Mouse (Mus musculus) CH12.LX (cell line): Measurements from ENCODE around the gene Hrh3. TPM values are rescaled to one million over a fixed set of nuclear protein-coding genes. Genes with fewer than 3 reads are reported as not detected.

Source experiments
- DNase-seq: peaks from one replicate; pipeline ENCODE4 v3.0.0-alpha.2; 2013; ENCODE audit errors: extremely low read depth
- H3K27ac ChIP-seq: 2 replicates; pipeline ENCODE4 v1.5.1; 2012; ENCODE audit warnings: low read depth, mild to moderate bottlenecking, control low read depth, moderate library complexity; ENCODE audit not compliant: insufficient read depth
- H3K27me3 ChIP-seq: replicated peaks from 2 replicates; pipeline ENCODE3; 2012; ENCODE audit warnings: inconsistent platforms
- H3K36me3 ChIP-seq, 2 experiments: replicated peaks in 1 of 2; 2 replicates each; pipeline versions ENCODE3 to v1.6.1; 2012; ENCODE audit warnings: inconsistent platforms in 1 of 2, low read length in 1 of 2, mild to moderate bottlenecking in 1 of 2, mixed read lengths in 1 of 2, moderate library complexity in 1 of 2; ENCODE audit not compliant: control insufficient read depth in 1 of 2, insufficient read depth in 1 of 2
- H3K4me1 ChIP-seq, 2 experiments: 2 replicates each; pipeline ENCODE4 v1.6.1; 2012; ENCODE audit warnings: inconsistent platforms in 1 of 2, moderate library complexity in 1 of 2; ENCODE audit not compliant: insufficient read depth in 2 of 2, control insufficient read depth in 1 of 2
- H3K4me2 ChIP-seq: 2 replicates; pipeline ENCODE4 v1.6.1; 2012; ENCODE audit warnings: low read depth, mild to moderate bottlenecking, control low read depth; ENCODE audit not compliant: poor library complexity, insufficient read depth, severe bottlenecking
- H3K4me3 ChIP-seq, 3 experiments: fragments of 150-350 bp in 1 of 3; sonication (generic) in 1 of 3; replicated peaks in 1 of 3; 2 replicates each; pipeline versions ENCODE3 to v1.5.1; 2011 to 2012; ENCODE audit warnings: low read depth in 2 of 3, low read length in 2 of 3, mild to moderate bottlenecking in 2 of 3, moderate library complexity in 2 of 3, control low read depth in 1 of 3, improper control_type of control experiment in 1 of 3, inconsistent platforms in 1 of 3, mixed read lengths in 1 of 3; ENCODE audit not compliant: poor library complexity in 1 of 3
- H3K79me2 ChIP-seq: replicated peaks from 2 replicates; pipeline ENCODE4 v1.6.1; 2012; ENCODE audit warnings: mild to moderate bottlenecking, moderate library complexity; ENCODE audit not compliant: control insufficient read depth, poor library complexity, insufficient read depth, severe bottlenecking; ENCODE audit errors: extremely low read depth
- H3K9ac ChIP-seq: 2 replicates; pipeline ENCODE4 v1.6.1; 2012; ENCODE audit warnings: low read depth, mild to moderate bottlenecking, control low read depth, moderate library complexity; ENCODE audit not compliant: insufficient read depth
- H3K9me3 ChIP-seq: replicated peaks from 2 replicates; pipeline ENCODE3; 2012; ENCODE audit warnings: low read length, inconsistent platforms, mixed read lengths
- CHD1 ChIP-seq: IDR thresholded peaks from 2 replicates; pipeline ENCODE4 v1.6.1; 2012; ENCODE audit warnings: low read depth, low read length, improper control_type of control experiment, inconsistent platforms
- E2F4 ChIP-seq: IDR thresholded peaks from 2 replicates; pipeline ENCODE4 v1.6.1; 2011; ENCODE audit warnings: low read depth, low read length, improper control_type of control experiment; ENCODE audit not compliant: insufficient replicate concordance
- EP300 ChIP-seq: IDR thresholded peaks from 2 replicates; pipeline ENCODE4 v1.6.1; 2011; ENCODE audit warnings: low read length, improper control_type of control experiment
- ETS1 ChIP-seq: conservative IDR thresholded peaks from 2 replicates; pipeline ENCODE4 v1.6.1; 2012; ENCODE audit warnings: low read depth, mild to moderate bottlenecking, inconsistent platforms, low read length, improper control_type of control experiment, moderate library complexity
- GABPA ChIP-seq: IDR thresholded peaks from 2 replicates; pipeline ENCODE4 v1.6.1; 2012; ENCODE audit warnings: low read depth, low read length, improper control_type of control experiment, inconsistent platforms; ENCODE audit not compliant: insufficient replicate concordance
- JUN ChIP-seq: IDR thresholded peaks from 2 replicates; pipeline ENCODE4 v1.6.1; 2011; ENCODE audit warnings: low read depth, mild to moderate bottlenecking, low read length, improper control_type of control experiment, moderate library complexity; ENCODE audit not compliant: insufficient read depth
- JUND ChIP-seq: conservative IDR thresholded peaks from 2 replicates; pipeline ENCODE4 v1.6.1; 2011; ENCODE audit warnings: low read depth, low read length, improper control_type of control experiment
- KAT2A ChIP-seq: IDR thresholded peaks from 2 replicates; pipeline ENCODE4 v1.6.1; 2012; ENCODE audit warnings: low read length, improper control_type of control experiment, inconsistent platforms; ENCODE audit not compliant: insufficient replicate concordance
- MAFK ChIP-seq: IDR thresholded peaks from 2 replicates; pipeline ENCODE4 v1.6.1; 2011; ENCODE audit warnings: low read length, improper control_type of control experiment; ENCODE audit not compliant: insufficient replicate concordance
- MXI1 ChIP-seq: IDR thresholded peaks from 2 replicates; pipeline ENCODE4 v1.6.1; 2011; ENCODE audit warnings: mild to moderate bottlenecking, low read depth, low read length, improper control_type of control experiment
- MYC ChIP-seq: IDR thresholded peaks from 2 replicates; pipeline ENCODE4 v1.6.1; 2011; ENCODE audit warnings: low read depth, mild to moderate bottlenecking, improper control_type of control experiment, low read length
- POLR2A ChIP-seq: IDR thresholded peaks from 2 replicates; pipeline ENCODE4 v1.6.1; 2011; ENCODE audit warnings: low read depth, mild to moderate bottlenecking, improper control_type of control experiment, low read length
- RCOR1 ChIP-seq: conservative IDR thresholded peaks from 2 replicates; pipeline ENCODE4 v1.6.1; 2012; ENCODE audit warnings: low read depth, mild to moderate bottlenecking, inconsistent platforms, low read length, improper control_type of control experiment
- SIN3A ChIP-seq: IDR thresholded peaks from 2 replicates; pipeline ENCODE4 v1.6.1; 2012; ENCODE audit warnings: low read length, improper control_type of control experiment, inconsistent platforms
- SMC3 ChIP-seq: IDR thresholded peaks from 2 replicates; pipeline ENCODE4 v1.6.1; 2011; ENCODE audit warnings: low read depth, low read length, improper control_type of control experiment
- USF1 ChIP-seq: IDR thresholded peaks from 2 replicates; pipeline ENCODE4 v1.6.1; 2014; ENCODE audit warnings: low read depth, mild to moderate bottlenecking, inconsistent platforms, low read length, improper control_type of control experiment
- USF2 ChIP-seq: conservative IDR thresholded peaks from 2 replicates; pipeline ENCODE4 v1.6.1; 2011; ENCODE audit warnings: low read depth, low read length, improper control_type of control experiment
- ZMIZ1 ChIP-seq: IDR thresholded peaks from 2 replicates; pipeline ENCODE4 v1.6.1; 2012; ENCODE audit warnings: low read depth, mild to moderate bottlenecking, inconsistent platforms, low read length, improper control_type of control experiment
- dilution Hi-C: fragments of 300-500 bp; cut with MboI; formaldehyde crosslinking; loops from 2 replicates; pipeline ENCODE4 v1.14.3; 2020; ENCODE audit warnings: low sequenced_read_pairs; ENCODE audit not compliant: extremely low pct_unique_long_range_greater_than_20kb, extremely low pct_ligation_motif_present
- in situ Hi-C: fragments of 300-500 bp; cut with MboI; formaldehyde crosslinking; loops from 3 replicates; pipeline ENCODE4 v1.14.3; 2019; ENCODE audit warnings: low sequenced_read_pairs, low pct_ligation_motif_present, low pct_unique_long_range_greater_than_20kb, mixed read lengths
- polyA plus RNA-seq: library from polyadenylated mRNA; unstranded; fragments of >175 nt; gene quantifications from 2 replicates; pipeline ENCODE4 v1.2.1, GENCODE M21; 2012; ENCODE audit warnings: low read depth; ENCODE audit not compliant: insufficient read length
- total RNA-seq, 2 experiments: library from RNA; depleted of rRNA; stranded (reverse); fragments of 300-350 nt in 1 of 2; fragments of >200 nt in 1 of 2; gene quantifications; 2 replicates each; pipeline ENCODE4 v1.2.3; 2012 to 2014

The Hrh3 gene
- total RNA-seq (2012; rRNA removed) = not detected in 2 replicates
- total RNA-seq (2014; rRNA removed) = not detected in 2 replicates
- polyA plus RNA-seq = not detected in 2 replicates

DNA sequence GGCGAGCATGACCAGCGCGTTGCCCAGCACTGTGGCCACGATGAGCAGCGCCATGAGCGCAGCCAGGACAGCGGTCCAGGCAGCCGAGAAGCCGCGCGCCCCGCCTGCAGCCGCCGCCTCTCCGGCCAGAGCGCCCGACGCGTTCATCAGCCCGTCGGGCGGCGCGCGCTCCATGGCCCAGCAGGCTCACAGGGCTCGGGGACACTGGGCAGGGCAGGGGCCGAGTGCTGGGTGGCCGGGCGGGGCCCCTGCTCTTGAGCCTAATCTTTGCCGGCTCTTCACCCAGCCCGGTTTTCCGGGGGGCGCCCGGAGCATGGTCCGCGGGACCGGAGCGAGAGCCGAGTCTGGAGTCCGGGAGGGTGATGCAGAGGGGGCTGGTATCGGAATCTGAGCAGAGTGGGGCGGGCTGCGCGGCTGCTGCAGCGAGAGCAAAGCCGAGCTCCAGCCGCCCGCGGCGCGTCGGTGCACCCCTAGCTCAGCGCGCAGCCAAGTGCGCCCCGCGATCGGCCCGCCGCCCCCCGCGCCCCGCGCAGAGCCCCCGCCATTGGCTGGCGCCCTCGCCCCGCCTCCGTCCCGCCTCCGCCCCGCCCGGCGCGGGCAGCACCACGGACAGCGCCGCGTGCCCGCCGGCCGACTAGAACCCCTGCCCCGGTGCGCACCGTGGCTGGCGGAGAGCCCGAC lies at the start of gene Hrh3:
Hrh3 (minus strand) TSS at position 511 of the 681 bp plus-strand sequence.
- Histone ChIP-seq H3K4me2 (peak within 1 kb of the TSS; percentile 65), H3K27me3 (peaks cover 79% of the 10 kb centered on the region), H3K4me1 (peaks cover 12 to 13% of the 10 kb centered on the region in 2 experiments), H3K9ac (no peak within 1 kb of the TSS), H3K27ac (no peak within 1 kb of the TSS), H3K79me2 (no peaks in the 10 kb centered on the region), H3K36me3 (no peaks in the 10 kb centered on the region), H3K4me3 (no peak within 1 kb of the TSS), H3K9me3 (peaks cover 7% of the 10 kb centered on the region)
- TF ChIP-seq SIN3A (peak; percentile 44; the same call in 1 of the 2 replicates), MXI1 (0 out of 2 replicates have a peak, but pooled peaks have one; percentile 37), ZMIZ1 (no peak), RCOR1 (no peak)
- DNase-seq = no peak
- dilution Hi-C loops (no loop called here), in situ Hi-C loops (no loop called here)

DNA sequence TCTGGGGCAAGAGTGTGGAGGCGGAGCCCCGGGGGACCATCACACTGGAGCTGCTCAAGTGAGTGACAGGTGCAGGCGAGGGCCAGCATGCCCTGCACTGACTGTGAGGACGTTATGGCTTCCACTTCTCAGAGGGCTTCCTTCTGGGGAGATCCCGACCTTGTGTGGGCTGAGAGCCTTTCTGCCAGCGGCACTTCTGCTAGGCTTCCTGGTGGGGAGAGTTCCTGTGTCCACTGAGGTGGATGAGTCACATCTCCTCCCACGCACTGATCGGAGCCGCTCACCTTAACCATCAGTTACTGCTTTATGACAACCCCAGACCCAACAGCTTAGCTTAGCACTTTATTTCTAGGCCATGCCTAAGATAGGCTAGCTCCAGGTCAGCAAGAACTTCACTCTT lies 44.3 kb upstream of the Hrh3 start:
- H3K4me3 ChIP-seq = no peak overlapping the region
- H3K9ac ChIP-seq = no peak overlapping the region
- dilution Hi-C loops (no loop called here), in situ Hi-C loops (no loop called here)
- TF ChIP-seq SMC3 = no peak
- TF ChIP-seq E2F4 = no peak
- no peak for TF ChIP-seq USF1
- TF ChIP-seq MAFK = no peak
- TF ChIP-seq EP300 = no peak
- TF ChIP-seq POLR2A = no peak
- no peak for TF ChIP-seq MYC
- TF ChIP-seq GABPA = no peak
- TF ChIP-seq JUN = no peak
- no peaks in the 10 kb centered on the region for H3K9me3 ChIP-seq
- DNase-seq = no peak
- peaks cover 59 to 88% of the 10 kb centered on the region in 2 experiments for H3K36me3 ChIP-seq
- H3K4me2 ChIP-seq = no peak overlapping the region
- H3K4me1 ChIP-seq = no peaks in the 10 kb centered on the region
- H3K27me3 ChIP-seq = no peaks in the 10 kb centered on the region
- H3K27ac ChIP-seq = no peak overlapping the region
- no peaks in the 10 kb centered on the region for H3K79me2 ChIP-seq

DNA sequence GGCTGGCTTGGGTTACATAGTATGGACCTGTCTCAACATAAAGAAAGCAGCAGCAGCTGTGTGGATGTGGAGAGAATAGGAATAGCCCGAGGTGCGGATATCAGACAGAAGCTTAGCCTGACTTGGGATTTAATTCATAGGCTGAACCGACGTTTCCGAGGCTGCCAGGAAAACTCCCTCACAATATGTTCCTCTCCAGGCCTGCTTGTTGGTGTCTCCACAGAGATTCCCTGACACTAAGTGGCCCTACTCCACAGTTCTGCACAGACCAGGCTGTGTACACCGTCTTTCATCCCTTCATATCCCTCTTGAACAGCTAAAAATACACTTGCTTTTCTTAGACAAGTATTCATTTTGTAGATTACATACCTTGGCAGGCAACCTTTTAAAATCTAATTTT lies 43.1 kb upstream of the Hrh3 start:
- no peaks in the 10 kb centered on the region for H3K9me3 ChIP-seq
- no peaks in the 10 kb centered on the region for H3K27me3 ChIP-seq
- no peaks in the 10 kb centered on the region for H3K4me1 ChIP-seq
- H3K9ac ChIP-seq = no peak overlapping the region
- no peak overlapping the region for H3K4me2 ChIP-seq
- dilution Hi-C loops (no loop called here), in situ Hi-C loops (no loop called here)
- TF ChIP-seq GABPA (no peak), USF2 (no peak), JUND (no peak), CHD1 (no peak), JUN (no peak), ETS1 (no peak), KAT2A (no peak)
- no peak overlapping the region for H3K27ac ChIP-seq
- peaks cover 51 to 83% of the 10 kb centered on the region in 2 experiments for H3K36me3 ChIP-seq
- DNase-seq = no peak
- H3K4me3 ChIP-seq = no peak overlapping the region
- H3K79me2 ChIP-seq = no peaks in the 10 kb centered on the region
